Mouse (Mus musculus): ENCODE results near the gene Tmem60.
A peak's percentile ranks its signal among the peaks of the same experiment; 100 is the strongest.

Gene Tmem60

GRCm38 (mm10) chr5:20881915-20882800, at the start of gene Tmem60, which contains the start of gene Phtf2:
Gene Tmem60 (plus strand): TSS chr5:20882191.
Gene Phtf2 (minus strand): TSS chr5:20882124.
- peak; percentile 98 for DNase-seq (ENCODE audit: low spot score)

GRCm38 (mm10) chr5:20834399-20834798, 47.6 kb upstream of the Tmem60 start:
- no peak for DNase-seq (ENCODE audit: low spot score)

- no peak for DNase-seq (ENCODE audit: low spot score)
These were observed 44.9 kb upstream of the Tmem60 start for GRCm38 (mm10) chr5:20837082-20837481.

DNA sequence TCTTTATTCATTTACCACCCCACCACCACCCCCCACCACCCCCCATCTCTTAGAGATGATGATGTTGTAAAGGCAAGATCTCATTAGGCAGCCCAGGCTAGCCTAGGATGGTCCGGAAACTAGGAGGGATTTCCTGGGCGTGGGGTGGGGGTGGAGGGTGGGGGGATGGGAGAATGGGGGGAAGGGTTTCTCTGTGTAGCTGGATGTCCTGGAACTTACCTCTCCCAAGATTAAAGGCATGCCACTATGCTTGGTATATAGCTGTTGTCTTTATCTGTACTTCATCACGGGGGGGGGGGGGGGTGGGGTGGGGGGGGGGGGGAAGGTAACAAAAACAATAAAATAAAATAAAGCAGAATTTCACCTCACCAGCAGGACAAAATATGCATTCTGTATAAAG, 38.6 kb upstream of the Tmem60 start:
- no peak for DNase-seq (ENCODE audit: low spot score)

DNA sequence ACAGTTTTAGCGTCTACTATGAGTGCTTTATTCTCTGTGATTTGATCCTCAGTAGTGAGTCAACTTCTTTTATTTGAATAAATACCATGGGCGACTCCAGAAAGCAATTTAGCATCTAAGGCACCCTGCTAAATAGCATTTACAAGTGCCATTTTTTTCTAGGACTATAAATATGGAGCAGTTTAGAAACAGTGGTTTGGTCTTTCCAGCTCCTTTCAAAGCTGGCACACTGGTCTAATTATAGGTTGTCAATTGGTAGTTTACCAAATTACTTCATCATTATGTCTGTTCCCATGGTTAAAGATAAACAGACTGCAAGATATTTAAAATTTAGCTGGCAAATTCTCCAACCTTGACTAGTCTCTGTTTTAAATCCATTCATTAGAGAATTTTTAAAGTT, 38.2 kb upstream of the Tmem60 start:
- DNase-seq (ENCODE audit: low spot score), result no peak

- DNase-seq (ENCODE audit: low spot score), result no peak
These were observed 35.0 kb upstream of the Tmem60 start for GRCm38 (mm10) chr5:20847010-20847409.

DNA sequence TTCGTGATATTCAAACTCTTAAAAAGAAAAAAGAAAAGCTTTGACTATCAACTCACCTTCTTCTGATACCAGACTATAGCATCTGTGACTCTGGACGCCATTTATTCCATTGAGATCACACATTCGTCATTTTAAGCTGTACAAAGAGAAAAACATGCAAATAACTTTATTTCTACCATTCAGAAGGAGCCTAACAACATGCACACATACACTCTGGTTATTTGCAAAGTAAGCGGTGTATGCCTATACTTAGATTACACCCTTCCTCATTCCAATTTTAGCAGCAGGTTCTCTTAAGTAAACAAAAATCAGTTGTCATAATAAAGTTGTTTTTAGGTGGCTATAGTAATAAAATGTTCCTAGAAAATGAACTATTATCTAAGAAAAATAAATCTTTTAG, 26.9 kb upstream of the Tmem60 start:
- DNase-seq (ENCODE audit: low spot score), result no peak

DNA sequence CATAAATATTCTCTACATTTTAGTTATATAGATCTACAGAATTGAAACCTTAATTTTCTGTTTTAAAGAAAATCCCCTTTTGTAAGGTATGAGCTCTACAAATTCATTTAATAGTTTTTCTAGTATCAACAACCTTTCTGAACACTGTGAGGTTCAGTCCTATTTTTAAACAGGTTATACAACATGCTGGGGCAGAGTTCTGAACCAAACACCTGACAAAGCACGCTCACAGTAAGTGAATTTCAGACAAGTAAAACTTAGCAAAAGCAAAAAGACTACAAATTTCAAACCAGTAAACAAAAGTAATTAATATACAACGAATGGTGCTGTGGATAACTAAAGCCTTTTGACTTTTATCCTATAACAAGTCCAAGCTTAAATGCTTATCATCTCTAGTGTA, 23.6 kb upstream of the Tmem60 start:
- no peak for DNase-seq (ENCODE audit: low spot score)

GRCm38 (mm10) chr5:20860565-20860964, 21.4 kb upstream of the Tmem60 start:
- no peak for DNase-seq (ENCODE audit: low spot score)

DNA sequence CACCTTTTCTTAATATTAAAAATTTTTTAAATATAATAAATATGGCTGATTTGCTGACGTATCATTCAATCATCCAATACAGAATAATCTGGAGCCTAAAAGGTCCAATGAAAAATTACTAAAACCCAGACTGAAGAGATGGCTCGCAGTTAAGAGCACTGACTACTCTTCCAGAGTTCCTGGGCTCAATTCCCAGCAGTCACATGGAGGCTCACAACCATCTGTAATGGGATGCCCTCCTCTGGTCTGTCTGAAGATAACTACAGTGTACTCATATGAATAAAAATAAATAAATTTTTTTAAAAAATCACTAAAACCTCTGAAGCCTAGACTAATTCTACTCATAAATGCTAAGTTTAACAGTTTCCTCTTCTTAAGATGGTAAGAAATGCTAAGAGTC, 20.1 kb upstream of the Tmem60 start:
- DNase-seq (ENCODE audit: low spot score), result no peak

GRCm38 (mm10) chr5:20864216-20864969, 17.6 kb upstream of the Tmem60 start:
- no peak for DNase-seq (ENCODE audit: low spot score)

GRCm38 (mm10) chr5:20865193-20865755, 16.7 kb upstream of the Tmem60 start:
- DNase-seq (ENCODE audit: low spot score), result no peak

DNA sequence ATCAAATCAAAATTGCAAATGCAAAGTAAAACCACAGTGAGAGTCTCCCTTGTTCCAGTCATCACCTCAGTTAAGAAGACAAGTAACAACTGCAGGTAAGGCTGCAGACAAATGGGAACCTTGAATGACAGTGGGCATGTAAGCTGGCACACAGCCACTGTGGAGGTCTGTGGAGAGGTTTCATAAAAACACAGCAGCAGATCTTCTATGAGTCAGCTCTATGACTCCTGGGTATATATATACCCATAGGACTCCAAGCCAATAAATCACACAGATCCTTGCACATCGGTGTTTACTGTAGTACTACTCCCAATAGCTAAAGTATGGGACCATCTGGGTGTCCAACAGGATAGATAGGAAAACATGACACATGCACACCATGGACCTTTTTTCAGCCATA, 8.8 kb upstream of the Tmem60 start:
- no peak for DNase-seq (ENCODE audit: low spot score)

DNA sequence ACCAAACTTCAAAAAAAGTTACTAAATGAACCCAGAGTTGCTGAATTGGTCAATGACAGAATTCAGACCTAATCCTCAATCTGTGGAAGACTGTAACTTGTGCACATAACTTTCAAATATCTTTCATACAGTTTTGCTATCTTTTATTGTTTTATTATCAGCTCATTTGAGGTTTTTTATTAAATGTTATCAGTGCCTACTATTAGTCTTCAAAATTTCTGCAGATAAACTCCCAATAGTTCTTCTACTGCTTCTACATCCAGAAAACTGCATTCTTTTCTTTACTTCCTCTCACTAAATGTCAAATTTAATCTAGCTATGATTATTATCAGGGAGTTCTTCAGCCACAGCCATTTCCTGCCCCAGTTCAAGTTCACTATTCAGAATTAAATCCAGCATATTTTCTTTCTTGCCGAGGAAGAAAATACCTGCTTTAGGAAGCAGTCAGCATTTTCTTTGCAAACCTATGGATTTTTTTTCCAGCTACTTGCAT, 5.0 kb upstream of the Tmem60 start:
- no peak for DNase-seq (ENCODE audit: low spot score)

GRCm38 (mm10) chr5:20880386-20880785, 1.6 kb upstream of the Tmem60 start:
- DNase-seq (ENCODE audit: low spot score), result no peak

DNA sequence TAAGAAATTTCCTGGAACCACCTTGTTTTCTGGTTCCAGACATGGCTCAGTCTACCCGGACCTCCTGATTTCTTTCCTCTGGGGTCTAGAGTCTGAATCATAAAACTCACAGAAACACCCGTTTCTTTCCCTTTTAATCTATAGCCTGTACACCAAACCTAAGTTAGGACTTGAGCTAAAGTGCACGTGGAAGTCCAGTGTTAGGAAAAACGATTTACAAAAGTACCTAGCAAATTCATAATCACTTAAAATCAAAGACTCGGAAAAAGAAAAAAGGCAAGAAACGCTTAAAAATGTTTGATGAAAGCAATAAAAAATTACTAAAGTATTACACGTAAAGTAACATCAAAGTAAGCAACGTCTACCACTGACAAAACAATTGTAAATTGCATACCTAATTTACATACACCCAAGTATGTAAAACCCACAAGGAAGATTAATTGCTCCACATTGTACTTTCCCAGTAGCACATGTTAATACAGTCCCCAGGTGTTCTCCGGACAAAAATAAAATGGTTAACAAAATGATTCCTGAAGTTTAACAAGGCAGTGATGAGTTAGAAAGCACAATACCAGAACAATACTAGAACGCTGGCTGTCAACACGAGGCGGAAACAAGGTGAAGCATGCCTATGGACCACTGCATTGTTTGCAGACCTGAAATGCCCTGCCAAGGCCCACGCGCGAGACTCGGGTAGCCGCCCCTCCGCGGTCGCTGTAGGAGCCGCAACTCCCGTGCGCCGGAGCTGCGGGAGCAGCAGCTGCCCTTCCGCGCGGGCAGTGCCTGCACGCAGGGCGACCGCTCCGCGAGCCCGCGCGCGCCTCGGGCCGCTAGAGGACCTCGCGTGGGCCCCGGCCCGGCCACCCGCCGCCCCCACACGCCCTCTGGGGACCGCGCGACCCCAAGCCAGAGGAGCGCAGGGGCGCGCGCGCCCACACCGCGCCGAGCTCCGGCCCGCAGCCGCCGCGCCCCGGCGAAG, 905 bp upstream of the Tmem60 start:
- DNase-seq (ENCODE audit: low spot score), result peak; percentile 44

DNA sequence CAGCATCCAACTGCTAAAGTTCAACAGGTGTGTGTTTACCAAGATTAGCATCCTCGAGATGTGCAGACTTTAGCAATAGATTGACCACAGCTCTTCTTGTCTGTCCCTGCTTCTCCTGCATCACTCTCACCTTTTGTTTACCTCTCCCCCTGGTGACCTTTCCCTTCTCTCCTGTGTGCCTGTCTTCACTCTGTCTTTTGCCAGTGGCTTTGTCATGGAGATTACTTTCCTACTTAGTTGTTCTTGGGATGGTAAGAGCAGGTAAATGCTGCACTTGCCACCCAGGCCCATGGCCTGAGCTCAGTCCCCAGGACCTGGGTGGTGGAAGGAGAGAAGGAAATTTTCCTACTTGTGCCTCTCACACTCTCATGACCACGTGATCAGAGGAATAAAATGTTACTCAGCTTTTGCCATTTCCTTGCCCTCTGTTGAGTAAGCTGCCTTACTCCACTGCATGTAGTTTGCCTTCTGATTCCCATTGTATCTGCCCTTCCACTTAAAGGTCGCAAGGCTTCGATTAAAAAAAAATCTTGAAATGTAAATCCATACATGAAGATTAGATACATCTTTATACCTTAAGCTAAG, 2.1 kb downstream of the Tmem60 start:
- no peak for DNase-seq (ENCODE audit: low spot score)

DNA sequence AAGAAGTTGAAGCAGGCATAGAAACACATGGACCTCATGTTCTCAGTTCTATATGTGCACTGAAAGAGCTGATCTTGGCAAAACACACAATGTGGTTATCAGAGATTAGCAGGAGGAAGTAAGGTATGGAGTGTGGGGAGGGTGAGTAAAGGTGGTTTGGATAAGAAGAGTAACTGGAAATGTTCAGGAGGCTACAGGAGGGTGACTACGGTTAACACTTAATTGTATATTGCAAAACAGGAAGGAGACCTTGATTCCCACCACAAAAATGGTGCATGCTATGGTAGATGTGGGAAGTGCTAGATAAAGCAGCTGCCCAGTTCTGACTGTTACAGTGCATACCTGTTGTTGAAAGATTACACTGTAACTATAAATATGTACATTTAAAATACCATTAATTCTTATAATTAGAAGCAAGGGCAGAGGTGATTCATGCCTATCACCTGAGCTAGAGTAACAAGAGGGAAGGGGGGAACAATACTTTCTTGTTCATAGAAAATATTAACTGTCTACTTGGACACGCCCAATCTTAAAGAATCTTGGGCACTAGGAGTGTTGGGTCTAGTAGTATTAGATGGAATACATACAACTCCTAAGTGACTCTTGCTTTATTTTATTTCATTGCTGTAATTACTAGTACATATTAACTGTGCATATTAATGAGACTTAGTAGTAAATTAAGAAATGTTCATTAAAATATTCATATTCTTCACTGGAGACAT, 15.6 kb downstream of the Tmem60 start:
- DNase-seq (ENCODE audit: low spot score), result no peak

DNA sequence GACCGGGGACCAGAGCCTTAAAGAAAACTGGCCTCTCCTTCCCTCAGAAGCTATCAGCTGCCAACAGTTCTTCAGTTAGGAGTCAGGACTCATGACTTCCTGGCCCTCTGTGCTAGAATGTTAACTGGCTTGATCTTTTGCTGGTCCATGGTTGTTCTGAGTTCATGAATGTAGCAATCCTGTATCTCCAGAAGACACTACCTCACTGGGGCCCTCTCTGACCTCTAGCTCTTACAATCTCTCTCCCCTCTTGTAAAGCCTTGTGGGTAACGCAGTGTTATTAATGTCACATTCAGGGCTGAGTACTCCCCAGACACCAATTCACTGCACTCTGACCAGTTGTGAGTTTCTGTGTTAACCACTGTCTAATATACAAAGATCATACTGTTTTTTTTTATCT, 22.7 kb downstream of the Tmem60 start:
- DNase-seq (ENCODE audit: low spot score), result no peak

- no peak for DNase-seq (ENCODE audit: low spot score)
These were observed 23.4 kb downstream of the Tmem60 start for GRCm38 (mm10) chr5:20905437-20905836.
